Mouse (Mus musculus) liver, postnatal 0 days (tissue): ENCODE data around the gene Gstm3. TPM values are rescaled to one million over a fixed set of nuclear protein-coding genes. Genes with fewer than 3 reads are reported as not detected.
"Not testable (repeated sequence)": the region's sequence is repeated elsewhere in the genome, so short reads cannot be mapped to it uniquely, and the experiment has no call there.

Experiments
- ATAC-seq: fragments of 200-750 bp; cut with Nextera tagmentation; 2 replicates; pipeline ENCODE4 v1.8.0; 2017; ENCODE audit warnings: mild to moderate bottlenecking, moderate library complexity
- DNase-seq: peaks from one replicate; pipeline ENCODE4 v3.0.0-alpha.2; 2016
- H3K27ac ChIP-seq: fragments of 300-500 bp; sonication (generic); 2 replicates; pipeline ENCODE4 v1.5.1; 2014; ENCODE audit warnings: antibody characterized with exemption, moderate library complexity, mild to moderate bottlenecking, low read depth
- H3K27me3 ChIP-seq: fragments of 300-500 bp; sonication (generic); 2 replicates; pipeline ENCODE4 v1.6.1; 2014; ENCODE audit warnings: low read length, control low read depth, mixed read lengths; ENCODE audit not compliant: insufficient read depth
- H3K36me3 ChIP-seq: fragments of 300-500 bp; sonication (generic); replicated peaks from 2 replicates; pipeline ENCODE4 v1.6.1; 2014; ENCODE audit warnings: mild to moderate bottlenecking, control low read depth, low read length, moderate library complexity, mixed read lengths; ENCODE audit not compliant: insufficient read depth
- H3K4me1 ChIP-seq: fragments of 300-500 bp; sonication (generic); 2 replicates; pipeline ENCODE4 v1.6.1; 2014; ENCODE audit warnings: antibody characterized with exemption, mild to moderate bottlenecking, control low read depth; ENCODE audit not compliant: insufficient read depth
- H3K4me2 ChIP-seq: fragments of 300-500 bp; sonication (generic); 2 replicates; pipeline ENCODE4 v1.6.1; 2014; ENCODE audit warnings: low read depth, mild to moderate bottlenecking, low read length, moderate library complexity, mixed read lengths
- H3K4me3 ChIP-seq: fragments of 300-500 bp; sonication (generic); 2 replicates; pipeline ENCODE4 v1.5.1; 2014; ENCODE audit warnings: low read depth, low read length
- H3K9ac ChIP-seq: fragments of 300-500 bp; sonication (generic); replicated peaks from 2 replicates; pipeline ENCODE4 v1.6.1; 2014; ENCODE audit warnings: mild to moderate bottlenecking, moderate library complexity
- H3K9me3 ChIP-seq: fragments of 300-500 bp; sonication (generic); 2 replicates; pipeline ENCODE4 v1.6.1; 2016; ENCODE audit warnings: mild to moderate bottlenecking, control low read depth, low read length, mixed read lengths
- CTCF ChIP-seq: sonication (generic); IDR thresholded peaks from 2 replicates; pipeline ENCODE4 v1.5.1; 2016; ENCODE audit warnings: antibody characterized with exemption, low read depth
- EP300 ChIP-seq: IDR thresholded peaks from 2 replicates; pipeline ENCODE4 v1.6.1; 2016; ENCODE audit warnings: antibody characterized with exemption, low read depth, mild to moderate bottlenecking
- WGBS: fragments of 180-500 bp; shearing (Covaris S2); extraction: QIAGEN DNeasy Blood & Tissue Kit; methylation state at CpG from one replicate; pipeline ENCODE4 v1.1.7; 2014; ENCODE audit not compliant: insufficient replicate concordance; 5-methylcytosine and 5-hydroxymethylcytosine counted together
- polyA plus RNA-seq: library from polyadenylated mRNA; unstranded; fragments of >200 nt; fragmentation: Nextera tagmentation; extraction: Ambion mirVana; gene quantifications from 2 replicates; pipeline ENCODE4 v1.2.1, GENCODE M21; 2015

The Gstm3 gene
- polyA plus RNA-seq, 1 experiment from 2014 or later: 1.9 TPM

GRCm38 (mm10) chr3:107998591-107998990, 29.5 kb upstream of the Gstm3 start:
- no peak overlapping the region for H3K4me2 ChIP-seq
- ATAC-seq (no peak), DNase-seq (no peak)
- H3K9me3 ChIP-seq: 0 out of 2 replicates have a peak, but pooled peaks cover 3% of the 10 kb centered on the region
- H3K9ac ChIP-seq: no peak overlapping the region
- WGBS: 76% methylated on average over 3 of the region's 3 CpGs
- H3K4me3 ChIP-seq: no peak overlapping the region
- TF ChIP-seq EP300: no peak
- TF ChIP-seq CTCF: no peak
- no peaks in the 10 kb centered on the region for H3K36me3 ChIP-seq
- no peak overlapping the region for H3K27ac ChIP-seq
- H3K27me3 ChIP-seq: no peaks in the 10 kb centered on the region
- no peaks in the 10 kb centered on the region for H3K4me1 ChIP-seq

GRCm38 (mm10) chr3:107996576-107996975, 27.5 kb upstream of the Gstm3 start:
- no peak overlapping the region for H3K4me2 ChIP-seq
- TF ChIP-seq CTCF (no peak), EP300 (no peak)
- no peaks in the 10 kb centered on the region for H3K36me3 ChIP-seq
- no peak overlapping the region for H3K27ac ChIP-seq
- H3K9me3 ChIP-seq: 0 out of 2 replicates have a peak, but pooled peaks cover 4% of the 10 kb centered on the region
- no peak for ATAC-seq
- no peaks in the 10 kb centered on the region for H3K4me1 ChIP-seq
- H3K27me3 ChIP-seq: no peaks in the 10 kb centered on the region
- H3K4me3 ChIP-seq: no peak overlapping the region
- WGBS: 66% methylated on average over 4 of the region's 4 CpGs
- DNase-seq: no peak
- H3K9ac ChIP-seq: no peak overlapping the region

DNA sequence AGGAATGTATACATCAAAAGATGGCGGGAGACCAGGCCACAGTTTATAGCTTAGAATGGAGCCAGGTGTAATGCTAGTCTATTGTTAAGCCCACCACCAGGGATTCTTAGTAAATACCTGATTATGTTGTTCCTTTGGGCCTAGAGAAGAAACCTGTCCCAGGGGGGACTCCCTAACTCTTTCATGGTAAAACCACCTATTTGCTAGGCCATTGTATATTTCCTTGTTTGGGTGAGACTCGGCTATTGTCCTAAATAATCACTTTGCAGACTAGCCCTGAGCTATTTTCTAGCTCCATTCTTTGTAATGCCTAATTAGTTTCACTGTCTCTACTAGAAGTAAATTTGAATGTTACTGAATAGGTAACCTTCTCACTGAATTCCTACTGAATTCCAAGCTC, 26.9 kb upstream of the Gstm3 start:
- not testable (repeated sequence) for ATAC-seq, H3K4me1 ChIP-seq, H3K27me3 ChIP-seq, H3K9ac ChIP-seq, H3K4me3 ChIP-seq, H3K36me3 ChIP-seq, H3K27ac ChIP-seq, H3K9me3 ChIP-seq, H3K4me2 ChIP-seq, DNase-seq
- WGBS: 82% methylated on average over 2 of the region's 2 CpGs

DNA sequence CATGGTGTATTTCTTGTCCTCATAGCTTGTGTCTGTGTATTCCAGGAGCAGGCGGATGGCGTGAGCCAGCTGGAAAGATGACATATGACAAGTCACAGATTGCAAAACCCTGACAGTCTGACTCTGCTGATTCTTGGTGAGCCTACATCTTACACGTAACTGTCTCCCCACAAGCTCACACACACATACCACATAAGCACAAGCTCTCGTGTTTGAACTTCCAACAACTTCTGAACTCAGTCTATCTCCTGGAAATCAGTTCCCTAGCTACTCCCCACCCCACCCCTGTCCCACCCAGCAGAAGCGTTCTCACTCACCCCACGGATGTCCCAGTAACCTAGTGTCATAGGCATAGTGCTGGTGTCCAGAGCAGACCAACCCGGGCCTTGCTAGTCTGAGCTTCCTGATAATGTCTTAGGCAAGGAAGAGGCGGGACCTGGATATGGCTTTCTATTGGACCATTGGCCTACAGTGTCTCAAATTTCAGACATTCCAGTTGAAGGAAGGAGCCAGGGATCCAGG, 17.0 kb upstream of the Gstm3 start, which contains the start of gene Gstm2:
TSS of gene Gstm2 (minus strand) at position 413 of the 522 bp plus-strand sequence.
- Histone ChIP-seq H3K4me2 (no peak within 1 kb of the TSS), H3K4me3 (no peak within 1 kb of the TSS), H3K4me1 (peaks cover 4% of the 10 kb centered on the region; the same call in 1 of the 2 replicates), H3K27ac (peak within 1 kb of the TSS; percentile 17), H3K36me3 (no peaks in the 10 kb centered on the region), H3K27me3 (no peaks in the 10 kb centered on the region), H3K9me3 (no peaks in the 10 kb centered on the region), H3K9ac (no peak within 1 kb of the TSS)
- DNase-seq (no peak), ATAC-seq (peak; percentile 51)
- 53% methylated on average over 8 of the region's 8 CpGs for WGBS
- TF ChIP-seq EP300: no peak
- no peak for TF ChIP-seq CTCF

DNA sequence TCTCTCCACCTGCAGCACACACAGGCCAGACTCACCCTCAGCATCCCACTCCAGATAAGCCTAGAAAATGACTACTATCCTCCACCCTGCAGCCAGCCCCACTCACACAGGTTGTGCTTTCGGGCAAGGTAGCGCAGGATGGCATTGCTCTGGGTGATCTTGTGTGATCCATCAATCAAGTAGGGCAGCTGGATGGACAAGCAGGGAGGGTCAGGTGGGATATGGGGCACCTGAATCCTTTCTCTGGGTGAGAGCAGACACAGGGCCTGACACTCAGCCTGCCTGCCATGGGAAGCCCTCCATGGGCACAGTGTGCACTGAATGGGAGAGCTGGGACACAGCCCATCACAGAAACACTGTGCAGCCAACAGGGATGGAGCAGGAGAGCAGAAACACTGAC, 16.1 kb upstream of the Gstm3 start:
- not testable (repeated sequence) for ATAC-seq, H3K4me2 ChIP-seq
- 82% methylated on average over 2 of the region's 2 CpGs for whole genome bisulfite sequencing

GRCm38 (mm10) chr3:107984471-107984870, 15.4 kb upstream of the Gstm3 start:
- no peak overlapping the region for H3K9ac ChIP-seq
- no peak for TF ChIP-seq CTCF
- TF ChIP-seq EP300: no peak
- H3K4me3 ChIP-seq: no peak overlapping the region
- H3K36me3 ChIP-seq: no peaks in the 10 kb centered on the region
- 44% methylated on average over 5 of the region's 5 CpGs for WGBS
- no peaks in the 10 kb centered on the region for H3K27me3 ChIP-seq
- DNase-seq (no peak), ATAC-seq (no peak)
- H3K4me1 ChIP-seq: peaks cover 4% of the 10 kb centered on the region; the same call in 1 of the 2 replicates
- H3K9me3 ChIP-seq: no peaks in the 10 kb centered on the region
- H3K4me2 ChIP-seq: no peak overlapping the region
- H3K27ac ChIP-seq: no peak overlapping the region

More for the DNA sequence above, 16.1 kb upstream of the Gstm3 start:
- not testable (repeated sequence) for H3K36me3 ChIP-seq, H3K27me3 ChIP-seq, H3K9me3 ChIP-seq, DNase-seq, H3K27ac ChIP-seq, H3K9ac ChIP-seq, H3K4me3 ChIP-seq, H3K4me1 ChIP-seq

DNA sequence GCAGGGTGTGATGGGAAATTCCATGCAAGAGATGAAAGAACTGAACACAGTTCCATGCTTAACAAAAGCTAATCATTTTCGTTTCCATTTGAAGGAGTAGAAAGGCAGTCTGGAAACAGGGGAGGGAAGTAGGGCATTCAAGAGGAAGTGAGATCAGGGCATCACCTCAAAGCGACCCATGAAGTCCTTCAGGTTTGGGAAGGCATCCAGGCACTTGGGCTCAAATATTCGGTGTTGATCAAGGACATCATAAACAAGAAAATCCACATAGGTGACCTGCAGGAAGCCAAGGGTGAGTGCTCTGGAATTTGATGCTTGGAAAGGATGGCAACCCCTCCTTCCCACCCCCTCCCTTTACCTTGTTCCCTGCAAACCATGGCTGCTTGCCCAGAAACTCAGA, 14.7 kb upstream of the Gstm3 start:
- H3K4me2 ChIP-seq: no peak overlapping the region
- H3K27ac ChIP-seq: no peak overlapping the region
- no peak overlapping the region for H3K4me3 ChIP-seq
- no peaks in the 10 kb centered on the region for H3K36me3 ChIP-seq
- no peaks in the 10 kb centered on the region for H3K27me3 ChIP-seq
- TF ChIP-seq CTCF (no peak), EP300 (no peak)
- no peak overlapping the region for H3K9ac ChIP-seq
- WGBS: 55% methylated on average over 3 of the region's 3 CpGs
- peaks cover 4% of the 10 kb centered on the region; the same call in 1 of the 2 replicates for H3K4me1 ChIP-seq
- ATAC-seq (no peak), DNase-seq (no peak)
- H3K9me3 ChIP-seq: no peaks in the 10 kb centered on the region
